Mouse (Mus musculus) thymus, adult 2 months (tissue): ENCODE measurements around the gene Hpcal1.

Source experiments
- CTCF ChIP-seq: fragments of 200-500 bp; IDR thresholded peaks from 2 replicates; pipeline ENCODE4 v1.5.1; 2012; ENCODE audit warnings: mild to moderate bottlenecking, control low read depth, low read length, moderate library complexity, borderline replicate concordance; ENCODE audit not compliant: control insufficient read depth, poor library complexity, insufficient read depth; ENCODE audit errors: extremely low read depth
- POLR2A ChIP-seq: fragments of 200-500 bp; IDR thresholded peaks from 2 replicates; pipeline ENCODE4 v1.6.1; 2012; ENCODE audit warnings: mild to moderate bottlenecking, low read length, control low read depth, moderate library complexity; ENCODE audit not compliant: control insufficient read depth, poor library complexity, insufficient read depth; ENCODE audit errors: extremely low read depth

DNA sequence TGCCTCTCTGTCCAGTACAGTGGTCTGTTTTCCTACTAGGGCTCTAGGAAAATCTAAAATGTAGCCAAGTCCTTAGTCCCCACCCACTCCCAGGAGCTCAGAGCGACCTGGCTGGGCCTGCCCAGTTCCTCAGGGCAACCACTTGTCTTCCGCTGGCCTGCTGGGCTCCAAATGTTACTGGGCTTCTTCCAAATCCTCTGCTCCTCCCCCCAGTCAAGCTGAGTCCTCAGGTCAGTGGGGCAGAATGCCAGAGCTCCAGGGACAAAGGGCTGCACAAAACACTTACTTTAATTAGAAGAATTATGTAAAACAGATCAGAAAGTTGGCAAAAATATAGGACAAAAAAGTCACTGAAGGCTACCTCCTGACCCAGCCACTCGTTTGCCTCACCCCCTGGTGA is 56.1 kb downstream of the Hpcal1 start:
- no peak for TF ChIP-seq CTCF
- TF ChIP-seq POLR2A, result no peak
